Mouse (Mus musculus) thymus, adult 2 months (tissue): ENCODE data around the gene Chrnb1. TPM values are rescaled to one million over a fixed set of nuclear protein-coding genes. Genes with fewer than 3 reads are reported as not detected.

Source experiments
- DNase-seq: peaks from one replicate; pipeline ENCODE4 v3.0.0; 2021
- H3K27ac ChIP-seq: fragments of 200-500 bp; 2 replicates; pipeline ENCODE4 v1.5.1; 2012; ENCODE audit warnings: low read length, control low read depth; ENCODE audit not compliant: control insufficient read depth, insufficient read depth
- H3K27me3 ChIP-seq: fragments of 200-500 bp; 2 replicates; pipeline ENCODE4 v1.6.1; 2012; ENCODE audit warnings: mild to moderate bottlenecking, low read length, moderate library complexity, mixed read lengths; ENCODE audit not compliant: control insufficient read depth, insufficient read depth
- H3K36me3 ChIP-seq: fragments of 200-500 bp; 2 replicates; pipeline ENCODE4 v1.6.1; 2012; ENCODE audit warnings: mild to moderate bottlenecking, low read length, moderate library complexity; ENCODE audit not compliant: control insufficient read depth, insufficient read depth
- H3K4me1 ChIP-seq: fragments of 200-500 bp; replicated peaks from 2 replicates; pipeline ENCODE4 v1.6.1; 2012; ENCODE audit warnings: low read length; ENCODE audit not compliant: control insufficient read depth, insufficient read depth
- H3K4me3 ChIP-seq: fragments of 200-500 bp; 2 replicates; pipeline ENCODE4 v1.5.1; 2012; ENCODE audit warnings: mild to moderate bottlenecking, low read length, control low read depth, moderate library complexity; ENCODE audit not compliant: control insufficient read depth, insufficient read depth
- CTCF ChIP-seq: fragments of 200-500 bp; IDR thresholded peaks from 2 replicates; pipeline ENCODE4 v1.5.1; 2012; ENCODE audit warnings: mild to moderate bottlenecking, control low read depth, low read length, moderate library complexity, borderline replicate concordance; ENCODE audit not compliant: control insufficient read depth, poor library complexity, insufficient read depth; ENCODE audit errors: extremely low read depth
- POLR2A ChIP-seq: fragments of 200-500 bp; IDR thresholded peaks from 2 replicates; pipeline ENCODE4 v1.6.1; 2012; ENCODE audit warnings: mild to moderate bottlenecking, low read length, control low read depth, moderate library complexity; ENCODE audit not compliant: control insufficient read depth, poor library complexity, insufficient read depth; ENCODE audit errors: extremely low read depth
- WGBS: fragments of 180-500 bp; shearing (Covaris S2); methylation state at CpG from one replicate; pipeline ENCODE4 v1.1.7; 2018; 5-methylcytosine and 5-hydroxymethylcytosine counted together
- polyA plus RNA-seq: library from polyadenylated mRNA; depleted of rRNA; stranded (reverse); fragments of >200 nt; gene quantifications from 2 replicates; pipeline ENCODE4 v1.2.3, GENCODE M21; 2012; rRNA removed

The Chrnb1 gene
- polyA plus RNA-seq, result 12.9 and 15.7 TPM in 2 replicates

DNA sequence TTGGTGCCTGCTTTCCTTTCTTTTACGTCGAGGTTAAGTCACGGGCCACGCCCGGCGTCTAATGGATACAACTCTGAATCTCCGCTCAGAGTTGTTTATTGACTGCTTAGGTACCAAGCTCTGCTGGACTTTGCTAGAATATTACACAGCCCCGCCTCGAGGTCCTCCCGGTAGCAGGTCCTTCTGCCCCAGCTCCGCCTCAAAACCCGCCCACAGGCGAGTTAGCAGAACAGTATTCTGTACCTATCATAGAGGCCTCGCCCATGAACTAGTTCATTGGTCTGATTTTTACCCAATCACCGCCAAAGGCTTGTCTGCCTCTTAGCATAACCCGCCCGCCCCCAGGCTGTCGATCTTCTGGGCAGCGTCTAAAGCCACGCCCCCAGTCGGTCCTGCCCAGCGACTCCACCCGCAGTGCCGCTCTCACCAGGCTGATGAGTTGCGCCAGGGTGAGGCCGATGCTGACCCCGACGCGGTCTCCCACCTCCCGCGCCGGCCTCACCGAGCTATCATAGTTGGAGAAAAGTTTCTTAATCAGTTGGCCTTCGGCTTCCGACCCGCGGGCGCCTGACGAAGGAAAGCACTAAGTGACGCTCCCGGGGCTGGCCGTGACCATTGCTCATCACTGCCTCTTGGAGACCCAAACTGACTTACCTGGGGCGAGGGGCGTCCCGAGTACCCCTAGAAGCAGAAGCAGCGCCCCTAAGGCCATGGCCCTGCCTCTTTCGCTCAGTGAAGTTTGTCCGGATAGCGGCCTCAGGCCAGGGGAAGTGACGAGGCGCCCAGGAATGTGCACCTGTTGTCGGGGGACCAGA lies at the start of gene Chrnb1:
Gene Chrnb1, minus strand, starts transcription at position 776 of the 815 bp plus-strand sequence.
- no peak within 1 kb of the TSS for H3K27ac ChIP-seq

GRCm38 (mm10) chr11:69838714-69839104 lies 43.0 kb upstream of the Chrnb1 start:
- H3K36me3 ChIP-seq, result no peaks in the 10 kb centered on the region
- H3K4me1 ChIP-seq, result peaks cover 24% of the 10 kb centered on the region
- no peak for DNase-seq
- peak overlapping the region; percentile 53 for H3K4me3 ChIP-seq
- TF ChIP-seq CTCF, result no peak
- no peak for TF ChIP-seq POLR2A
- no peaks in the 10 kb centered on the region for H3K27me3 ChIP-seq
- 1% methylated on average over 7 of the region's 7 CpGs for WGBS
- H3K27ac ChIP-seq, result no peak overlapping the region

More for the DNA sequence above, at the start of gene Chrnb1:
- TF ChIP-seq POLR2A (no peak), CTCF (no peak)
- H3K27me3 ChIP-seq, result no peaks in the 10 kb centered on the region; the same call in 1 of the 2 replicates
- peaks cover 2% of the 10 kb centered on the region for H3K4me1 ChIP-seq
- H3K4me3 ChIP-seq, result peak within 1 kb of the TSS; percentile 76
- no peaks in the 10 kb centered on the region for H3K36me3 ChIP-seq
- peak; percentile 94 for DNase-seq
- 3% methylated on average over 52 of the region's 52 CpGs for WGBS

- Histone ChIP-seq H3K4me1 (peaks cover 28% of the 10 kb centered on the region), H3K27ac (no peak within 1 kb of the TSS), H3K4me3 (peak within 1 kb of the TSS; percentile 53), H3K36me3 (no peaks in the 10 kb centered on the region), H3K27me3 (no peaks in the 10 kb centered on the region)
- peak; percentile 84 for DNase-seq
- TF ChIP-seq POLR2A (0 out of 2 replicates have a peak, but pooled peaks have one; percentile 21), CTCF (0 out of 2 replicates have a peak, but pooled peaks have one; percentile 18)
- under 1% methylated on average over 34 of the region's 34 CpGs for WGBS
Measured at GRCm38 (mm10) chr11:69837952-69838713, 42.4 kb upstream of the Chrnb1 start, which contains the start of gene Tmem256. Gene Tmem256, plus strand, starts transcription at chr11:69838514.

GRCm38 (mm10) chr11:69837604-69837951 lies 41.8 kb upstream of the Chrnb1 start, which contains the start of gene Nlgn2:
Gene Nlgn2, minus strand, starts transcription at chr11:69837784.
- H3K4me3 ChIP-seq, result peak within 1 kb of the TSS; percentile 53
- no peaks in the 10 kb centered on the region for H3K27me3 ChIP-seq
- H3K4me1 ChIP-seq, result peaks cover 28% of the 10 kb centered on the region
- DNase-seq, result no peak
- no peaks in the 10 kb centered on the region for H3K36me3 ChIP-seq
- TF ChIP-seq CTCF (no peak), POLR2A (no peak)
- WGBS, result under 1% methylated on average over 32 of the region's 32 CpGs
- H3K27ac ChIP-seq, result no peak within 1 kb of the TSS

DNA sequence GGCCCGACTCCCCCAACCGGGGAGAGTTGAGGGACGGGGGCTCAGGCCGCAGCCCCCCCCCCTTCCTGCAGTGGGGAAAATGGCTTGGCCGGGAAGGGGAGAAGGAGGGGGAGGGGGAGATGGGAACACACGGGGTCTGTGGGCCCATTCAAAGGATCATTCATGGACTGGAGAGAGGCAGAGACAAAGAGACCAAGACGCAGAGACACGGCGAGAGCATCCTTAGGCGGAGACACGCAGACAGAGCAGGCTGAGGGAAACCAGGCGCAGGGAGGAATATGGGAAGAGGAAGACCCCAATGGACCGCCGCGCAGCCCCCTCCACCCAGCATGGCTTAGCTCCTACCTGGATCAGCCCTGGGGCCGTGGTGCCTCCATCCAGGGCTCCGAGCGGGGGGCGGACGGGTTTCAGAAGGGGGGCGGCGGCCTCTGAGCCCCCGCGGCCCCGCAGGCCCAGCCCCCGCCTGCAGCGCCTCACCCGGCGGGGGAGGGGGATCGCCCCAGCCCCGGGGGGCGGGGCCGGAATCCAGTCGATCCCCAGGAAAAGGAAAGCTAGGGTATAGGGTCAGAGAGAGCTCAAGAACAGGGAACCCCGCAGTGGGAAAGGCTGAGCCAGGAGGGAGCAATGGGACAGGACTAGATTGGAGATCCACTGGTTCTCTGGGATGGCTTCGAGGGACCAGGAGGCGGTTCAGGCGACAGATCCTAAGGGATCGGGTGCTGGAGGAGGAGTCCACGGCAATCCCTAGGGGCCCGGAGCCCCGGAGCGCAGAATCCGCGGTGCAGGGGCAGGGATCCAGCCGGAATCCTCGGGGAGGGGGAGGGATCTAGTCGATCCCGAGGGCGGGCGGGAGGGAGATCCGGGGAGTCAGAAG lies 41.2 kb upstream of the Chrnb1 start:
- no peaks in the 10 kb centered on the region for H3K27me3 ChIP-seq
- DNase-seq, result peak; percentile 28
- no peak for TF ChIP-seq CTCF
- TF ChIP-seq POLR2A, result no peak

More for the DNA sequence above, 41.2 kb upstream of the Chrnb1 start:
- Histone ChIP-seq H3K27ac (no peak overlapping the region), H3K4me3 (peak overlapping the region; percentile 53), H3K36me3 (no peaks in the 10 kb centered on the region), H3K4me1 (peaks cover 28% of the 10 kb centered on the region)
- 10% methylated on average over 51 of the region's 52 CpGs for WGBS
